Mouse (Mus musculus) bone marrow macrophage, adult 2 months (primary cell): ENCODE data around the gene Dbx1. TPM values are rescaled to one million over a fixed set of nuclear protein-coding genes. Genes with fewer than 3 reads are reported as not detected.

ENCODE experiments used
- H3K27ac ChIP-seq: 2 replicates; pipeline ENCODE4 v1.5.1; 2012; ENCODE audit warnings: low read depth, low read length; ENCODE audit not compliant: insufficient read depth
- H3K4me1 ChIP-seq: 2 replicates; pipeline ENCODE4 v1.6.1; 2012; ENCODE audit warnings: low read length; ENCODE audit not compliant: control insufficient read depth, insufficient read depth
- H3K4me3 ChIP-seq: 2 replicates; pipeline ENCODE4 v1.5.1; 2012; ENCODE audit warnings: mild to moderate bottlenecking, low read length, moderate library complexity; ENCODE audit not compliant: insufficient read depth
- CTCF ChIP-seq: IDR thresholded peaks from 2 replicates; pipeline ENCODE4 v1.5.1; 2012; ENCODE audit warnings: low read depth, mild to moderate bottlenecking, low read length, moderate library complexity
- POLR2A ChIP-seq: IDR thresholded peaks from 2 replicates; pipeline ENCODE4 v1.6.1; 2012; ENCODE audit warnings: mild to moderate bottlenecking, low read depth, low read length, borderline replicate concordance
- polyA plus RNA-seq: library from polyadenylated mRNA; stranded (reverse); fragments of >200 nt; gene quantifications from 2 replicates; pipeline ENCODE4 v1.2.4, GENCODE M21; 2012; ENCODE audit not compliant: missing spikeins, insufficient read depth, insufficient read length

Dbx1 gene
- polyA plus RNA-seq, 1 experiment, result not detected

GRCm38 (mm10) chr7:49640709-49641305 lies 4.2 kb upstream of the Dbx1 start:
- H3K27ac ChIP-seq, result no peak overlapping the region
- TF ChIP-seq POLR2A, result no peak
- no peak for TF ChIP-seq CTCF
- no peaks in the 10 kb centered on the region for H3K4me1 ChIP-seq
- H3K4me3 ChIP-seq, result no peak overlapping the region

GRCm38 (mm10) chr7:49639864-49640708 lies 3.4 kb upstream of the Dbx1 start:
- Histone ChIP-seq H3K27ac (no peak overlapping the region), H3K4me1 (no peaks in the 10 kb centered on the region), H3K4me3 (no peak overlapping the region)
- TF ChIP-seq CTCF (no peak), POLR2A (no peak)

- no peaks in the 10 kb centered on the region for H3K4me1 ChIP-seq
- peak overlapping the region; percentile 5; the same call in 1 of the 2 replicates for H3K4me3 ChIP-seq
- TF ChIP-seq CTCF, result no peak
- H3K27ac ChIP-seq, result no peak overlapping the region
Measured at GRCm38 (mm10) chr7:49638941-49639776, 2.5 kb upstream of the Dbx1 start.

GRCm38 (mm10) chr7:49637851-49638663 lies 1.4 kb upstream of the Dbx1 start:
- Histone ChIP-seq H3K4me1 (no peaks in the 10 kb centered on the region), H3K4me3 (no peak overlapping the region), H3K27ac (no peak overlapping the region)
- TF ChIP-seq POLR2A, result no peak
- TF ChIP-seq CTCF, result no peak

GRCm38 (mm10) chr7:49637281-49637680 lies 632 bp upstream of the Dbx1 start:
- TF ChIP-seq POLR2A, result no peak
- no peak for TF ChIP-seq CTCF

GRCm38 (mm10) chr7:49635971-49636370 lies 678 bp downstream of the Dbx1 start:
- Histone ChIP-seq H3K27ac (no peak overlapping the region), H3K4me3 (no peak overlapping the region), H3K4me1 (no peaks in the 10 kb centered on the region)
- no peak for TF ChIP-seq CTCF
- TF ChIP-seq POLR2A, result no peak

More at GRCm38 (mm10) chr7:49637281-49637680, 632 bp upstream of the Dbx1 start:
- Histone ChIP-seq H3K4me1 (no peaks in the 10 kb centered on the region), H3K27ac (no peak overlapping the region), H3K4me3 (no peak overlapping the region)

GRCm38 (mm10) chr7:49635074-49635621 lies 1.5 kb downstream of the Dbx1 start:
- H3K27ac ChIP-seq, result no peak overlapping the region
- no peak overlapping the region for H3K4me3 ChIP-seq
- no peak for TF ChIP-seq CTCF
- TF ChIP-seq POLR2A, result no peak
- H3K4me1 ChIP-seq, result no peaks in the 10 kb centered on the region

- Histone ChIP-seq H3K4me3 (peak overlapping the region; percentile 46), H3K4me1 (no peaks in the 10 kb centered on the region), H3K27ac (no peak overlapping the region)
- no peak for TF ChIP-seq CTCF
- no peak for TF ChIP-seq POLR2A
Measured at GRCm38 (mm10) chr7:49634291-49635073, 2.2 kb downstream of the Dbx1 start.
